Mouse (Mus musculus): ENCODE measurements around the gene Ccdc177. TPM values are rescaled to one million over a fixed set of nuclear protein-coding genes. Genes with fewer than 3 reads are reported as not detected.

The Ccdc177 gene
- 4.4 and 8.3 TPM in 2 replicates for polyA plus RNA-seq (2012; rRNA removed)

DNA sequence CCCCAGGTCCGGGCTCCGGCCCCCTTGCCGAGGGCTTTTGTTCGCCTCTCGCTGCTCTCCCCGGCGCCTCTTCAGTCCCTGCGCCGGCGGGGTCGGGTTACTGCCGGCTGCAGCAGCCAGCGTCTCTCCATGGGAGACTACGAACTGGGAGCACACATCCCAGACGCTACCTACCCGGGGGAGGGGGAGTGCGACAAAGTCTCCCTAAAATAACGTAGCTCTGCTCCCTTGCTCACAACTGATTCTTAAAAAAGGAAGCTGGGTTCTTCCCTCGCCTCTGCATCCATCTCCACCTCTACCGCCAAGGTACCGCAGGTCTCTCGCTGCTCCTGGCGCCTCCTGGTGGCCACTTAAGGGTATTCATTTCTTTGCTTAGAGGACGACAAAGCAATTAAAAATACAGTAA lies at the start of gene Ccdc177:
Gene Ccdc177 (minus strand): TSS at position 292 of the 406 bp plus-strand sequence.

DNA sequence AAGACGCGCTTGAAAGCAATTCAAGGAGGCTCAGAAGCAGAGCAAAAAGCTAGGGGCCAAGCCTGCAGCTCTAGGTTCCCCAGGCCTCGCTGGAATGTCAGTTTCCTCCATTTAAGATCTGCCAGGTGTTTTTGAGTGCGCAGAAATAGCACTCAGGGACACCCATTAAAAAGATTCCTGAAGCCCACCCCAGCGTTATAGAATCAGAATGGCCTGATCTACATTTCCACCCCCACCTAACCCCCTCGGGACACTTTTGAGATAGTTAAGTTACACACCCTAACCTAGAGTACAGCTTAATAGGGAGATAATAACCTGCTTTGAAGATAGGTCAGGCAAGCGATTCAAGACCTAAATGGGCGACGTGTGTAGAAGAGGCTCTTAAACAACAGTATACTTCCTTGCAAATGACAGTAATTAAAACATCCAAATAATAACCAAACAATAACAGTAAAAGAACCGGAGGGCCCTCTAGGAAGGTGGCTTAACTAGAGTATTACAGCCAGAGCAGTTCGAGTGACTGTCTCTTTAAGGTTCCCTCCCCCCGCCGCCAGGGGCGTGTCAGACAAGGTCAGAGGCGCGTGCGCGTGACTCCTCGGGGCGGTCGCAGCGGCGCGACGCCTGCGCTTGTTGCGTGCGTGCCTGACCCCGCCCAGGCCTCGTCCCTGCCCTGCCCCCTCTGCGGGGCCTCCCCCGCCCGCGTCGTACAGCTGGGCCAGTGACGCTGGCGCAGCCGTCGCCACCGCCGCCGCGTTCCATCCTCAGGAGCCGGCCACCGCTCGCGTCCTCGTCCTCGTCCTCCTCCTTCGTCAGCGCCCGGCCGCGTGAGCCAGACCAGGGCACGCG lies 29.6 kb upstream of the Ccdc177 start, which contains the start of gene Susd6:
Gene Susd6 (plus strand): TSS at position 662 of the 846 bp plus-strand sequence.

Other genes with a start within 250 kb of the Ccdc177 start
- gene Galnt16, start 242.4 kb downstream of the Ccdc177 start, polyA plus RNA-seq (2012; rRNA removed), result 11.5 and 13.3 TPM in 2 replicates
- 19.8 and 29.1 TPM in 2 replicates for gene Slc39a9, start 116.8 kb downstream of the Ccdc177 start, polyA plus RNA-seq (2012; rRNA removed)
- gene Erh, start 116.3 kb downstream of the Ccdc177 start, polyA plus RNA-seq (2012; rRNA removed), result 364 and 556 TPM in 2 replicates
- gene Plekhd1, start 68.1 kb downstream of the Ccdc177 start, polyA plus RNA-seq (2012; rRNA removed), result 2.4 and 3.9 TPM in 2 replicates
- gene Susd6, start 29.8 kb upstream of the Ccdc177 start, polyA plus RNA-seq (2012; rRNA removed), result 16.6 and 20.6 TPM in 2 replicates
- gene Srsf5, start 184.8 kb upstream of the Ccdc177 start, polyA plus RNA-seq (2012; rRNA removed), result 876 and 1,431 TPM in 2 replicates
- gene Slc10a1, start 208.0 kb upstream of the Ccdc177 start, polyA plus RNA-seq (2012; rRNA removed), result not detected in 2 replicates